Mouse (Mus musculus): ENCODE measurements around the gene Leng1.
A peak's percentile ranks its signal among the peaks of the same experiment; 100 is the strongest.

Leng1 gene

GRCm38 (mm10) chr7:3692382-3692986, 26.8 kb upstream of the Leng1 start, which contains the start of gene Tsen34:
Gene Tsen34 (plus strand): TSS chr7:3692863.
- no peak for DNase-seq (ENCODE audit: low spot score in 2 of 2)

DNA sequence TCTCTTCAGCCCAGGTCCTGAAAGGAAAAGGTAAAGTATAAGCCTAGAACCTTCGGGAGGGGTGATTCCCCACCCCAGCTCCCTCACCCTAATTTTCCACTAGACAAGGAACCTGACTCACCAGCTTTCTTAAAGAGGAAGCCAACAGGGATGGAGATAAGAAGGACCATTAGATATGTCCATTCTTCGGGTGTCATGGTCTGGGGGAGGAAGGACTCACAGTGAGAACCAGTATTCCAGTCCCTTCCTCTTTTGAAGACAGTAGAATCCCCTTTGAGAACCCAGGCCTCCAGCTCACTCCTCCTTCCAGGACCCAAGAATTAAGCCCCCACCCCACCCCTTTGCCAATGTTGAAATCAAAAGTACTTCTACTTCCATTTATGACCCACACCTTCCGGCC, 26.3 kb upstream of the Leng1 start:
- DNase-seq (ENCODE audit: low spot score in 2 of 2): no peak

GRCm38 (mm10) chr7:3685400-3686187, 20.0 kb upstream of the Leng1 start:
- no peak for DNase-seq (ENCODE audit: low spot score in 2 of 2)

- no peak for DNase-seq (ENCODE audit: low spot score in 2 of 2)
Observed at GRCm38 (mm10) chr7:3684698-3685097, 19.1 kb upstream of the Leng1 start.

- no peak for DNase-seq (ENCODE audit: low spot score in 2 of 2)
Observed at GRCm38 (mm10) chr7:3683908-3684550, 18.4 kb upstream of the Leng1 start.

DNA sequence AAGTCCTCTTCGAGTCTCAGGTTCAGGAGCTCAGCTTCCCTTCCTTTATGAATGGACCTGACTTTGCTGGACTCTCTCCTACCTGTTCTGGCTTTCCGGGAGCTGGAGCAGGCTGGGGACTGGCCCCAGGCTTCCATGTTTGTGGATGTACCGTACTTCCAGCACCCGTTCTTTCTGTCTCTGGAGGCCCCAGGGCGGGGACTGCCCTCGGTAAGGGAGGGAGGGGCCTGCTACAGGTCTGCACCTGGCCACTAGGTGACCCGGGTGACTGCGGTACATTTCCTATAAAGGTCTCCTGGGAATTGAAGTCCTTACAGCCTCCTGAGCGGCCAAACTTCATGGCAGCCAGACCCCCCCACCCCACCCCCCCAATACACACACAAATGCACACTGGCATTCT, 11.7 kb upstream of the Leng1 start, which contains the start of gene Tmc4:
Gene Tmc4, minus strand, starts transcription at position 212 of the 400 bp plus-strand sequence.
- DNase-seq (ENCODE audit: low spot score in 2 of 2): no peak

DNA sequence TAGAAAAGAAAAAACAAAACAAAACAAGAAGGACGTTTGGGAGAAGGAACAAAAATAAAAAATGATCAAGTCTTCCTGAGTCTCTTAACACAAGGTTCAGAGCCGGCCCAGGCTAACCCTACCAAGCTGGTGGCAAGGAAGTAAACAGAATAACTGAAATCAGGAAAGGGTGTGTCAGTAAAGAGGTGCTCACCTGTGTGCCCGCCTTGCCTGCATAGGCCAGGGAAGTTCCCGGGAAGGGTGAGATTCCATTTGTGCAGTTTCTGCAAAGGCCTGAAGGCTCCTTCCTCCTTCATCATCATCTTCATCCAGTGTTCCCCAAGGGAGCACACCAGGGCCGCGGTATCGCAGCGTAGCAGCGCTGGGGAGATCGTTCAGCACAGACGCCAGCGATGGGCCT, 10.7 kb upstream of the Leng1 start:
- no peak for DNase-seq (ENCODE audit: low spot score in 2 of 2)

GRCm38 (mm10) chr7:3675228-3675548, 9.5 kb upstream of the Leng1 start:
- no peak for DNase-seq (ENCODE audit: low spot score in 2 of 2)

- peak; percentile 62 to 78 for DNase-seq (ENCODE audit: low spot score in 2 of 2)
Observed at GRCm38 (mm10) chr7:3674507-3675227, 9.0 kb upstream of the Leng1 start.

DNA sequence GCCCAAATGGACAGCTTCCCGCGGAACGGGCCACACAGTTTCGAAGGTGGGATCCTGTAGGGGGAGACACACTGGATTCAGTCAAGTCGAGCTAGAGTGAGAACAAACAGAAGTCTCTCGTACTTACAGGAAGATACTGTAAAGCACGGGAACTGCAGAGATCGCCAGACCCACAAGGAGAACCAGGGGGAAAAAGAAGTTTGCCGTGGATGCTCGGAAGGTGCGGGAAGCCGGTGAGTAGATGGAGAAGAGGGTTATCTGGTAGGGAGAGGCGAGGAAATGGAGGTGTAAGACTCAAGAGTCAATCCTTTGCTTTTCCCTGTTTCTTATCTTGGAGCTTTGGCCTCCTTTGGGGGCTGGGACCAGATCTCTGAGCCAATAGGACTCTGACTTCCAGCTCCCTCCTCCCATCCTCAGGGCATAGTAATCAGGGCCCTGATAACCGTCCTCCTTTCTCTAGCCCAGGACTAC, 1.3 kb upstream of the Leng1 start:
- no peak for DNase-seq (ENCODE audit: low spot score in 2 of 2)

GRCm38 (mm10) chr7:3664524-3665214, 971 bp downstream of the Leng1 start:
- DNase-seq (ENCODE audit: low spot score in 2 of 2): no peak

- no peak for DNase-seq (ENCODE audit: low spot score in 2 of 2)
Observed at GRCm38 (mm10) chr7:3658578-3658977, 7.1 kb downstream of the Leng1 start.

GRCm38 (mm10) chr7:3656966-3657365, 8.7 kb downstream of the Leng1 start:
- DNase-seq (ENCODE audit: low spot score in 2 of 2): no peak

DNA sequence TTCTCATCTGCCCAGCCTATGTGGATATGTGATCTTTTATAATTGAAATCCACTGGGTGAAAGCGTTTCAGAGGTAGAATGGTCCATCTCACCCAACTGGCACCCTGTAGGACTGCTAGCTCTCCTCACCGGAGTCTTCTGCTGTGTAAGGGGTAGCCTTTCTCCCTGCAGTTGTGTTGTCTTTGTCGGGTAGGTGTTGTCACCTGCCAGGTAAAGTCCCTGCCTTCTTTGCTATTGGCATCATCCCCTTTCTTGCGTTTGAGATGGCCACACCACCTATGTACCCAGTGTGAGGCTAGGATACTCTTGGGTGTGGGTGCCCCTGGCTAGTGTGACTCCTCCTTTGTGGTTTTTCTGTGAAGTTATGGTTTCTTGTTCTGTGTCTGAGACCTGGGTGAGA, 19.0 kb downstream of the Leng1 start:
- DNase-seq (ENCODE audit: low spot score in 2 of 2): peak; percentile 40 to 66

DNA sequence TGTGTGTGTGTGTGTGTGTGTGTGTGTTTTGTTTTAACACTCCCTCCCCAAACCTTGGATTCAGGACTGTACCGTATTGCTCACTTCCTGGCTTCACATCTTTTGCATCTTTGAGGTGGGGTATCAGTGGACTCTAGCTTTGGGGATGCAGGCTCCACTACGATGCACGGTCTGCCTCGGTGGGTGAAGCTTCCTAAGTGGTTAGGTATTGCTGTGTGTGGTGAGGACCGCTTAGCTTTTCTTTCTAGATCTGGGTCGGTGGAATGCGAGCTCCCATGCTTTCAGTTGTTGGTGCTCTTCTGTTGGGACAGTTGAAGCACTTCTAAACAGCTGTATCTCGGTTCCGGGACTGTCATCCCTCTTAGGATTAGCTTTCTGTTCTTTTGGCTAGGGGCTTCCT, 19.5 kb downstream of the Leng1 start:
- DNase-seq (ENCODE audit: low spot score in 2 of 2): no peak

DNA sequence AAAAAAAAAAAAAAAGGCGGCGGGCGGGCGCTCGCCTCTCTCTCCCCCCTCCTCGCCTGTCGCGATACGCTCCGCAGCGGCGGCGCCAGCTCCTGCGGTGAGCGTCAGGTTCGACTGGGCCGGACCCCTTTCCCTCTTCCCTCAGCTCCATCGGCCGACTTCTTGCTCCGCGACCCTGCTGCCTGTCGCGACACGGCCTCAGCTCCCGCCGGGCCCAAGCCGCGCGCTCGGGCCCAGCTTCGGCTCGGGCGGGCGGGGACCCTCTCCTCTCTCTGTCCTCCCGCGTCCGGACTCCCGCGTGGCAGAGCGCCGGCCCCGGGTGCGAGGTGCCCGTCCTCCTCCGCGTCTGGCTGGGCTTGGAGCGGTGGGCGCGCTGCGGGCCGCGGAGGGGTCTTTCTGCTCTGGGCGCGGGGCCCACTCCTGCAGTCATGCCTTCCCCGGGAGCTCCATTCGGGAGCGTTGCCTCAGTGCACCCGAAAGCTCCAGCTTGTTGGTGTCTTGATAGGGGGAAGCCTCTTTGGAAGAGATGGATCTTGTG, 20.1 kb downstream of the Leng1 start:
- DNase-seq (ENCODE audit: low spot score in 2 of 2): no peak

GRCm38 (mm10) chr7:3644672-3645487, 20.8 kb downstream of the Leng1 start, which contains the start of gene Cnot3:
Gene Cnot3 (plus strand): TSS chr7:3645268.
- DNase-seq (ENCODE audit: low spot score in 2 of 2): peak; percentile 99

- DNase-seq (ENCODE audit: low spot score in 2 of 2): no peak
Observed at GRCm38 (mm10) chr7:3644348-3644671, 21.3 kb downstream of the Leng1 start.

DNA sequence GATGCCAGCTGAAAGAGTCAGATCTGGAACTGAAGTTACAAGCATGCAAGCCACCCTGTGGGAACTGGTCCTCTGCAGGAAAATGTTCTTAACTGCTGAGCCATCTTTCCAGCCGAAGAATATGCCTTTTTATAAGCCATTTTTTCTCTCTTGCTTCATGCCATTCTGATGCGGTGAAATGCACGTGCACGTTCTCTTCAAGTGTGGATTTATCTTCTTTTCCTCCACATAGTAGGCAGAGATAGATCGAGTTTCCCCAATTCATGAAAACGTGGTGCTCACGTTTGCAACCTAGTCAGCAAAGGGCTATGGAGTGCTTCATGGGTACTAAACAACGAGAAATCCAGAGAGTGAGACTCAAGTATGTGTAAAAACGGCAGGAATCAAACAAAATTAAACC, 21.8 kb downstream of the Leng1 start:
- no peak for DNase-seq (ENCODE audit: low spot score in 2 of 2)

DNA sequence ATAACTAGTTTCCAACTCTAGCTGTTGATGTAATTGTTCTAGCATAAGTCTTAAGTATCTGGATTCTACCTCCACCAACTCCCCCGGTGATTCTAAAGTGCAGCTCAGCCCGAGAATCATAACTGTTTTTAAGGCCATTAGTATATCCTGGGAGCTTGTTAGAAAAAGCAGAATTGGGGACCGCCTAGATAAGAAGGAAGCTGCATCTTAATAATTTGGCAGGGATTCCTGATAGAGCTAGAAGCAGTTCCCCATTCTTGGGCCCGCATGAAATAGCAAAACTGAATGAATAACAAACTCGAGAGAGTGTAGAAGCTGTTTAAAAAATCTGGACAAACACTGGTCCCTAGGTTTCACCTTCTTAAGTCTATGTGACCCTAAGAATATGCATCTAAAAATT, 22.2 kb downstream of the Leng1 start:
- no peak for DNase-seq (ENCODE audit: low spot score in 2 of 2)

GRCm38 (mm10) chr7:3630478-3630815, 35.2 kb downstream of the Leng1 start:
- DNase-seq (ENCODE audit: low spot score in 2 of 2): no peak
